Mouse (Mus musculus) liver, embryonic 14.5 days (tissue): Measurements from ENCODE around the gene Ocel1.

Source experiments
- CTCF ChIP-seq: IDR thresholded peaks from 2 replicates; pipeline ENCODE4 v1.5.1; 2016; ENCODE audit warnings: antibody characterized with exemption, low read depth, control low read depth
- EP300 ChIP-seq: IDR thresholded peaks from 2 replicates; pipeline ENCODE4 v1.6.1; 2016; ENCODE audit warnings: antibody characterized with exemption, low read depth

DNA sequence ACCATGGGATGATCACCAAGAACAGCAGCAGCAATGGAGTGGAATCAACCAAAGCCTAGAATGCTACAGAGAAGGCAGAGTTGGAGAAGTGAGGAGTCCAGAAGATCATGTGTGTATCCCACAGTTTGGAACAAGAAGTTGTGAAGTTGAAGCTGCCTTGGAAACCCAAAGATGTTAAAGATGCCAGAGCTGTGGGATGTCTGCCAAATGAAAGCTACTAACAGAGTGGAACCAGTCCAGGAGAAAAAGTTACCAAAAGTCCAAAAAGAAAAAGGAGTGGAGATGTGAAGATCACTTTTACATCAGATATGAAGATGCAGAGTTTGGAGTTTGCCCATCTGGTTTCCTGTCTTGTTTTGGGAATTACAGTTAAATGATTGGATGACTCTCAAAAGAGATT lies 51.0 kb downstream of the Ocel1 start:
- TF ChIP-seq EP300, result no peak
- no peak for TF ChIP-seq CTCF
